Mouse (Mus musculus): ENCODE measurements around the gene Fam198a.
A peak's percentile ranks its signal among the peaks of the same experiment; 100 is the strongest.
"Not testable (repeated sequence)": the region's sequence is repeated elsewhere in the genome, so short reads cannot be mapped to it uniquely, and the experiment has no call there.

Fam198a gene

DNA sequence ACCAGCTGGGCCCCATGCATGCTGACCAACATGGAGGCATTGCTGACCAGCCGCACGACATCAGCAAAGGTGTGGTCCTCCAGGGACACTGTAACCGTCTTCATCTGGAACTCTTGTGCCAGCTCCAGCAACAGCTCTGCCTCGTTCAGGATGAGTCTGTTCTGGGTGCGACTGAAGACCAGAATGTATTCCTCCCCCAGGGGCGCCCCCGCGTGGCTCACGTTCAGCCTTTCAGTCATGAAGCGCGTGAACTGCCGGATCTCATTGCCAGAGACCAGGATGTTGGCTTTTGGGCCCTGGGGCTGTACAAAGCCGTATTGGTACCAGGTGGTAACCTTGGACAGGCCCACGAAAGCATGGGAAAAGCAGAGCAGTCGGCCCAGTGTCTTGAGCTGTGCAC, 31.9 kb downstream of the Fam198a start:
- DNase-seq = no peak

- DNase-seq = peak; percentile 86
Measured at GRCm38 (mm10) chr9:121983504-121983903, 32.7 kb downstream of the Fam198a start.

GRCm38 (mm10) chr9:121984465-121985461, 34.0 kb downstream of the Fam198a start:
- peak; percentile 81 for DNase-seq

DNA sequence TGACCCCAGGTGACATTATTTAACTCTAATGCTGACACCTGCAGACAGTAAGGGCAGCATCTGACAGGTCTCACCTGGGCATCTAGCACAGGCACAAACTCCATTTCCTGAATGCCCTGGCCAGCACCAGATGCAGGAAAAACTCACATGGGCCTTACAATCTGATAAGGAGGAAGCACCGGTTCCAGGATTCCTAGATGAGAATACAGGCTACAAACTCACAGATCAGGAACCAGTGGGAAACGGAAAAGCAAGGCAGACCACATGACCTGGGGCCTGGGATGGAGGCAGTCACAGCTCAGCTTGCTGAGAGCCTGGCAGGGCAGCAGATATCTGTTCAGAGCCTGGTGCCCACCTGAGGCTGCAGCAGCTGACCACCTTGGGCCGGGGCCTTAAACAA, 38.1 kb downstream of the Fam198a start:
- no peak for DNase-seq

- DNase-seq = no peak
Measured at GRCm38 (mm10) chr9:121989536-121989935, 38.7 kb downstream of the Fam198a start.

DNA sequence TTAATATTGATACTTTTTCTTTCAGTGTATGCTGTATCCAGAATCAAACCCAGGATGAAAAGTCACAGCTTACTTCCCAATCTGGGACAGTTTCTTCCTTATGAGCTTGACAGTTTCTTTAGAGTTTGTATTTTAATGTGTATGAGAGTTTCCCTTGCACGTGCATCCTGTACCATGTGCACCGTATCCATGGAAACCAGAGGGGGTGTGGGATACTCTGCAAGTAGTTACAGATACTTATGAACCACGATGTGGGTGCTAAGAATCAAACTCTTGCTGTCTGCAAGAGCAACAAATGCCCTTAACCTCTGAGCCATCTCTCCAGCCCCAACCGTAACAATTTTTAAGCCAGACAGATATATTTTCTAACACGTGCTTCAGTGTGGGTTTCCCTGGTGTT, 40.3 kb downstream of the Fam198a start:
- DNase-seq = no peak

- DNase-seq = no peak
Measured at GRCm38 (mm10) chr9:121993047-121993446, 42.3 kb downstream of the Fam198a start.

GRCm38 (mm10) chr9:121995077-121995476, 44.3 kb downstream of the Fam198a start:
- no peak for DNase-seq

- DNase-seq = peak; percentile 88
Measured at GRCm38 (mm10) chr9:121995508-121996131, 44.8 kb downstream of the Fam198a start.

DNA sequence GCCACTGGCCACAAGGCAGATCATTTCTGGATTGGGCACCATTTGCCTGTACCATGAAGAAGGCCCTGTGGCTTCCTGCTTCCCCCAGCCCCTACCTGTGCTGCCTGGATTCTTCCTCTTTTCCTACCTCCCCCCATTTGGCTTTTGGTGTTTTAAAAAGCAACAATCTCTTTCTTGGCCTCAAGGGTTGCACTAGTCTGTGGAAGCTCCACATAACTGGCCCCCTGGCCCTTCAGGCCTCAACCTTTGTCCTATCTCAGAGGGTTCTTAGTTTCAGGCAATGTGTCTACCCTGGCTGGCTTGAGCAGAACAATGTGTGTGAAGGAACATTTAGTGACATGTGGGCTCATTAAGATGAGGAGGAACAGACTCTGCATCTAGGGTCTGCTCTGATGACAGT, 46.2 kb downstream of the Fam198a start, which contains the start of gene Pomgnt2:
Gene Pomgnt2, minus strand, starts transcription at position 101 of the 400 bp plus-strand sequence.
- DNase-seq = no peak

- no peak for DNase-seq
Measured at GRCm38 (mm10) chr9:121997978-121998377, 47.2 kb downstream of the Fam198a start.

DNA sequence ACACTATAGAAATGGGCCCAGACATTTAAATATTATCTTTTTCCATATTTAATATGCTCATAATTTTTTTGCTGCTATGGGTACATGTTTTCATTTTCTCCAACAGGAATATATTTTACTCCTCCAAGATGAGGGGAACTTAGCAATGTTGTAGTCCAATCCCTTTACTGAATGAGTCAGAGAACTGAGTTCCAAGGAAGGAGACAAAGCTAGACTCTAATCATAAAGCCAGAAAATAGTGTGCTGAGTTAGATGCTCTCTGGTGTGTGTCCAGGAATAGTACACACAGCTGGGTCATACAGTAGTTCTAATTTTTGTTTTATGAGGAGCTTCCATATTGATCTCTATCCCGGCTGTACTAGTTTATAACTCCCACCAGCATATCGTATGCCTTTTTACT, 55.4 kb downstream of the Fam198a start:
- no peak for DNase-seq

DNA sequence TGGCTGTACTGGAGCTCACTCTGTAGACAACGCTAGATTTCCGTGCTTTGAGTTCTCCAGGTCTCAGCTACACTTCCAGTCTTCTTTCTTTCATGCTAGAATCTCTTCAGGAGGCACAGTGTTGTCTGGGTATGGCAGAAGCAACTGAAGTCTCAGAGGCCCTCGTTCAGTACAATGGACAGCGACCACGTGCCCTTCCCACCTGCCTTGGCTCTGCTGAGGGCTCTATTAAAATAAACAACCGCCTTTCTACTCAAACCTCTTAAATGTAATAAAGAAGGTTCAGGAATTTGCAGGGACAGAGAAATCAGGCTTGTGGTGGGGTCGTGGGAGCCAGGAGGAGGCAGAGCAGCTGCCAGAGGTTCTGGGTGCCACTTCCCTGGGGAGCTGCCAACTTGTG, 55.8 kb downstream of the Fam198a start:
- DNase-seq = peak; percentile 62

- no peak for DNase-seq
Measured at GRCm38 (mm10) chr9:122008876-122009275, 58.1 kb downstream of the Fam198a start.

DNA sequence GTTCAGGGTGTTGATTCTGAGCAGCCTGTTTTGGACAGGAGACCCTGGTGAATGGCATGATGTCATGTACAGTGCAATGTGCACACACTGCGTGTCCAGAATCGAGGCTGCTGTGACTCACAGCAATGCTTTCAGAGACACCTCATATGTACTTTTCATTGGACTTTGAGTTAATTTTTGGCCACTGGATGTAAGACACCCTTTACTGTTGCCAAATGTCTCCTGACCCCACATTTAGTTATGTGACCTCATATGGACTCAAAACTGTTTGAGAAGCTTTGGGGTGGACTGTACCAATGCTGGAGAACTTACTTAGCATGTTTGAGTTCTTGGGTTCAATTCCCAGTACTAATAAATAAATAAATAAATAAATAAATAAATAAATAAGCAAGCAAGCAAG, 60.0 kb downstream of the Fam198a start:
- DNase-seq = no peak

GRCm38 (mm10) chr9:122012816-122013215, 62.0 kb downstream of the Fam198a start:
- DNase-seq = no peak

DNA sequence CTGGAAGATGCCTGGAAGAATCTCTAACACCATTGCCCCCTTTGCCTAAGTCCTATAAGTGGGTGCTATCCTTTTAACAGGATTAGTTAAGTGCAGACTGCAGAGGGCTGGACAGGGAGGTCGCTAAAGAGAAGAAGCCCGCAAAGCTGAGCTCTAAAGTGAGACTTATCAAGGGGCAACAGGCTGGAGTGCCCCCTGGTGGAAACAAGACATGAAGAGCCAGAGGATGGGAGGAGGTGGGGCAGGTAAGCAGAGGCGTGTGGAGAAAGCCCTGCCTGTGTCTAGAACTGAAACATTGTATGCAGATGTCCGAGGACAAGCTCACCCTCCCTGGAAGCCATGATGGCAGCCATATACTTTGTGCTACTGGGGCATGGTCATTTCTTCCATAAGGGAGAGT, 62.8 kb downstream of the Fam198a start:
- DNase-seq = peak; percentile 19

DNA sequence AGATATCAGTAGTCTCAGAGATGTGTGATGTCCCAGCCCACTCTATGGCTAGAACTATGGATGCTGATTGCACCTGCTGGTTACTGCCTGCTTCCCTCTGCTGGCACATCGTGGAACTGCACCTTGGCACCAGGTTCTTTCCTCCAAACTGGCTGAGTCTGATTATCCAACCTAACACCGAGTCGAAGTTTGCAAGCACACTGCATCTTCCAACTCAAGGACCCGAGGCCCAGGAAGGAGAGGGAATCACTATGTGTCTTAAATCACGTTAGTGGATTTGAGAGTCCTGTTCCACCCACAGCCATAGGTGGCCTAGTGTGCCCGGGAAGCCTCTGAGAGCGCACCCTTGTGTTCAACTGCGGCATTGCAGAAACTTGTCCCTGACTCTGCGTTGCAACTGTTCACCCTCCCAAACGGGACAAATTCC, 63.5 kb downstream of the Fam198a start:
- DNase-seq = peak; percentile 89

DNA sequence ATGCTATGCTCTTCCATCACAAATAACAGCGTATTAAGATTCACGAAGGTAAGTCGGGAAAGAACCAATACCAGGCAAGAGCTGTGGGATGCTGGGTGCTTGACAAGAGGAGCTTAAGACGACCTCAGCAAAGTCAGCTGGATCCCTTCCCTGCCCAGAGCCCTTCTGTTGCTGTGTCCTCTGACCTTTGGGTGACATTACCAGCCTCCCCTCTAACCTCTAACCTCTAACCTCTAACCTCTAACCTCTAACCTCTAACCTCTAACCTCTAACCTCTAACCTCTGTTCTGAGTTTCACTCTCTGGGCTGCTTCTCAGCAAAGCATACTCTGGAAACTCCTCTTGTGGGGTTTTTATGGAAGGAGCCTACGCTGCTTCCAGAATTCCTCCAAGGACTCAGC, 67.3 kb downstream of the Fam198a start:
- DNase-seq = no peak

GRCm38 (mm10) chr9:122018782-122019395, 68.1 kb downstream of the Fam198a start:
- DNase-seq = peak; percentile 87

DNA sequence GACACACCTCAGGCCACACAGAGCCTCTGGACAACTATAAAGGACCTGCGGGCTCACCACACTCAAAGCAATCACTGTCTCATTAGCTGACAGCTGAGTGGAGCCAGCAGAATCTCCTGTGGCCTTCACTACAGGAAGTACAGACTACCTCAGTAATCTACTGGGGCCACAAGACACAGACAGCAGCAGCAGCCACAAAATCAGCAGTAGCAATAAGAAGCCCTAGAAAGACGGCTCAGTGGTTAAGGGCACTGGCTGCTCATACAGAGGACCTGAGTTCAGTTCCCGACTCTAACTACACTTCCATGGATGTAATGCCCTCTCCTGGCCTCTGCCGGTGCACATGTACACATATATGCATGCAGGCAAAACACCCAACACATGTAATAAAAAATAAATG, 69.5 kb downstream of the Fam198a start:
- no peak for DNase-seq

DNA sequence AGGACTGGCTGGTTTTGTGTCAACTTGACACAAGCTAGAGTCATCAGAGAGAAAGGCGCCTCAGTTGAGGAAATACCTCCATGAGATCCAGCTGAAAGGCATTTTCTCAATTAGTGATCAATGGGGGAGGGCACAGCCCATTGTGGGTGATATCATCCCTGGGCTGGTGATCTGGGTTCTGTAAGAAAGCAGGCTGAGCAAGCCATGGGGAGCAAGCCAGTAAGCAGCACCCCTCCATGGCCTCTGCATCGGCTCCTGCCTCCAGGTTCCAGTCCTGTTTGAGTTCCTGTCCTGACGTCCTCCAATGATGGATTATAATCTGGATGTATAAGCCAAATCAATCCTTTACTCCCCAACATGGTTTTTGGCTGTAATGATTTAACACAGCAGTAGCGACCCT, 70.4 kb downstream of the Fam198a start:
- DNase-seq = not testable (repeated sequence)

GRCm38 (mm10) chr9:122021581-122021980, 70.8 kb downstream of the Fam198a start:
- no peak for DNase-seq

DNA sequence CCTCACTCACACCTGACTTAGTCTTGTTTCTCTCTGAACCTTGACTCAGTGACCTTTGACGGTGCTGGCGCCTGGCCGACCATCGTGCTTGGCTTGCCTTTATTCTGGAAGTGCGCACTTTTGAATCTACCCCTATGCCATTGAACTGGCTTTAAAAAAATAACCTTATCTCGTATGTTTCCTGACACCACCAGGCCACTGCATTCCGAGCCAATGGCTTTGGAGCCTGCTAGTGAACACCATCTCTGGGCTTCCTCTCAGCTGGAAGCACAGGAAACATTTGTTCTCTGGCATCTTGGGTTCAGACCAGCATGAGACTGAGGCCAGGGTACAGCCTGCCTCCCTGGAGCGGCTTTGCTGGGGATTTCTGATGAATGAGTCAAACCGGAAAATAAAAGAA, 72.0 kb downstream of the Fam198a start:
- peak; percentile 85 for DNase-seq
